Mouse (Mus musculus) left cerebral cortex, adult 2 months (tissue): ENCODE data around the gene Wdr62. TPM values are rescaled to one million over a fixed set of nuclear protein-coding genes. Genes with fewer than 3 reads are reported as not detected.
A peak's percentile ranks its signal among the peaks of the same experiment; 100 is the strongest.

Experiments
- DNase-seq, 2 experiments: peaks; one replicate each; pipeline ENCODE4 v3.0.0; 2021 to 2022; ENCODE audit warnings: low spot score in 2 of 2, mixed read lengths in 1 of 2; ENCODE audit errors: extremely low spot score in 1 of 2
- H3K27ac ChIP-seq: fragments of 200-600 bp; 2 replicates; pipeline ENCODE4 v1.8.1; 2022
- H3K4me3 ChIP-seq: fragments of 200-600 bp; 2 replicates; pipeline ENCODE4 v1.8.1; 2022
- CTCF ChIP-seq: fragments of 200-600 bp; IDR thresholded peaks from 2 replicates; pipeline ENCODE4 v1.8.1; 2022; ENCODE audit warnings: antibody characterized with exemption, mild to moderate bottlenecking, moderate library complexity
- intact Hi-C: fragments of 180-260 bp; cut with DNase I; formaldehyde crosslinking; loops from one replicate; pipeline ENCODE4 v1.15.1; 2025
- total RNA-seq, 2 experiments: library from RNA; stranded (reverse); gene quantifications; 2 replicates each; pipeline ENCODE4 v1.2.3; 2021

The Wdr62 gene
- total RNA-seq, 2 experiments from 2014 or later, result 1.0 to 1.6 TPM

- DNase-seq, result no peak
- H3K4me3 ChIP-seq, result no peak overlapping the region
- H3K27ac ChIP-seq, result no peak overlapping the region
- TF ChIP-seq CTCF, result no peak
- intact Hi-C loops, result loop anchor here (5.0 kb wide), 1 partner anchor 37 kb away; no protein-coding TSS in a partner anchor
Measured at GRCm38 (mm10) chr7:30235091-30235490, 45.1 kb downstream of the Wdr62 start.

GRCm38 (mm10) chr7:30234276-30234858 is 45.9 kb downstream of the Wdr62 start:
- no peak overlapping the region for H3K27ac ChIP-seq
- no peak overlapping the region for H3K4me3 ChIP-seq
- no peak for DNase-seq
- intact Hi-C loops, result loop anchor here (5.0 kb wide), 1 partner anchor 48 kb away; the partner anchor contains the start of genes Thap8 and Wdr62
- no peak for TF ChIP-seq CTCF

GRCm38 (mm10) chr7:30233387-30233786 is 46.8 kb downstream of the Wdr62 start:
- intact Hi-C loops, result loop anchor here (5.0 kb wide), 1 partner anchor 49 kb away; the partner anchor contains the start of genes Thap8 and Wdr62
- Histone ChIP-seq H3K27ac (no peak overlapping the region), H3K4me3 (no peak overlapping the region)
- no peak for DNase-seq
- TF ChIP-seq CTCF, result no peak

- peak; percentile 44 for TF ChIP-seq CTCF
- intact Hi-C loops, result loop anchor here (5.0 kb wide), 1 partner anchor 50 kb away; the partner anchor contains the start of genes Thap8 and Wdr62
- H3K27ac ChIP-seq, result peak overlapping the region; percentile 97
- DNase-seq, result peak; percentile 21 to 32
- peak overlapping the region; percentile 58 for H3K4me3 ChIP-seq
Measured at GRCm38 (mm10) chr7:30232631-30233148, 47.5 kb downstream of the Wdr62 start.

- intact Hi-C loops, result loop anchor here (5.0 kb wide), 1 partner anchor 50 kb away; the partner anchor contains the start of genes Thap8 and Wdr62
- peak within 1 kb of the TSS; percentile 58 for H3K4me3 ChIP-seq
- DNase-seq, result peak; percentile 97
- no peak for TF ChIP-seq CTCF
- peak within 1 kb of the TSS; percentile 97 for H3K27ac ChIP-seq
Measured at GRCm38 (mm10) chr7:30231669-30232454, 48.4 kb downstream of the Wdr62 start, which contains the start of the genes Polr2i and Tbcb. Polr2i (plus strand) TSS chr7:30231948. Tbcb (minus strand) TSS chr7:30232272.

- H3K27ac ChIP-seq, result peak overlapping the region; percentile 74; the same call in 1 of the 2 replicates
- H3K4me3 ChIP-seq, result peak overlapping the region; percentile 58
- no peak for DNase-seq
- TF ChIP-seq CTCF, result no peak
- intact Hi-C loops, result loop anchor here (5.0 kb wide), 1 partner anchor 51 kb away; the partner anchor contains the start of genes Thap8 and Wdr62
Measured at GRCm38 (mm10) chr7:30231328-30231668, 48.9 kb downstream of the Wdr62 start.

GRCm38 (mm10) chr7:30224206-30224605 is 56.0 kb downstream of the Wdr62 start:
- no peak for DNase-seq
- Histone ChIP-seq H3K27ac (no peak overlapping the region), H3K4me3 (no peak overlapping the region)
- intact Hi-C loops, result no loop called here
- no peak for TF ChIP-seq CTCF

GRCm38 (mm10) chr7:30222205-30222604 is 58.0 kb downstream of the Wdr62 start:
- TF ChIP-seq CTCF, result no peak
- Histone ChIP-seq H3K27ac (no peak overlapping the region), H3K4me3 (no peak overlapping the region)
- no peak for DNase-seq
- intact Hi-C loops, result no loop called here

- Histone ChIP-seq H3K4me3 (no peak overlapping the region), H3K27ac (no peak overlapping the region)
- intact Hi-C loops, result no loop called here
- no peak for DNase-seq
- no peak for TF ChIP-seq CTCF
Measured at GRCm38 (mm10) chr7:30221433-30221832, 58.8 kb downstream of the Wdr62 start.

GRCm38 (mm10) chr7:30220008-30220356 is 60.2 kb downstream of the Wdr62 start:
- DNase-seq, result no peak
- Histone ChIP-seq H3K4me3 (peak overlapping the region; percentile 47), H3K27ac (no peak overlapping the region)
- intact Hi-C loops, result no loop called here
- TF ChIP-seq CTCF, result no peak

GRCm38 (mm10) chr7:30219293-30220007 is 60.8 kb downstream of the Wdr62 start:
- Histone ChIP-seq H3K27ac (peak overlapping the region; percentile 63), H3K4me3 (peak overlapping the region; percentile 47)
- DNase-seq, result peak in 1 of 2 experiments; percentile 33
- intact Hi-C loops, result loop anchor here (5.0 kb wide), 2 partner anchors 37 to 127 kb away; partner anchors contain the start of genes Cox7a1, Gm26920, Zfp260 and Zfp566
- no peak for TF ChIP-seq CTCF
